Mouse (Mus musculus) natural killer cell, adult 2 months (primary cell): Measurements from ENCODE around the gene Mbd4.

Experiments used
- DNase-seq, 2 experiments: peaks; one replicate each; pipeline ENCODE4 v3.0.0; 2022; ENCODE audit warnings: low spot score in 2 of 2

Mbd4 gene

DNA sequence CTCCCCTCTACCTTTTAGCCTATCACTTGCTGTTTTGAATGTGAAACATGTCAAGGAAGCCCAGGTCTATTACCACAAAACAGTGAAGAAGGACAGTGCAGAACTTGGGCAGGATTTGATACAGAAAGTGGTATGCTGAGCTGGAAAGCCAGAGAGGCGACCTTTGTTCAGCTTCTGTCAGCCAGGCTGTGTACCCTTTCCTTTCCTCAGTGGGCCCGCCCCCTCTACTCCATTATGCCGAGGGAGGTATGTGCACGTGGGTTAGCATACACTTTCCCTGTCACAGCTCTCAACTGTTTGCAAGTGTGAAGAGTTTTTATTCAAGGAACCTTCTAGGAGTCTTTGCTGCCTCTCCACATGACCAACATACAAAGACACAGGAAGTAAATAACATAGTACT lies 6.1 kb upstream of the Mbd4 start:
- DNase-seq, result no peak

DNA sequence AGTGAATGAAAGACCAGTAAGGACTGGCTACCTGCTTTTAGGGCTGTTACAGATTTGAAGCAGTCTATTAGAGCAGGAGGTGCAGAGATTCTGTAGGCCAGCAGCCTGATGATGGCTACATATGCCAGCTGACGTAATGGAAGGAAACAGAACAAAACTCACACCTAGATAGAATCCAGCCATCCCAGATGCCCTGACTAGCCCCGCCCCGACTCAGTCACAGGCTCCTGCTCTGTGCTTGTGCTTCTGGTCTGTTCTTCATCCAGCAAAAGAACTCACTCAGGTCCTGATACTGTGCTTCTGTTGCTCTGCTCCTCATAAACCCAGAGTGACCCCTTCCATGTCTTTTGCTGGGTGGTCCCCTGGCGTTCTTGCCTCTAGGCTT lies 3.2 kb upstream of the Mbd4 start:
- no peak for DNase-seq

- DNase-seq, result no peak
These were observed 2.7 kb upstream of the Mbd4 start for GRCm38 (mm10) chr6:115855733-115856360.

DNA sequence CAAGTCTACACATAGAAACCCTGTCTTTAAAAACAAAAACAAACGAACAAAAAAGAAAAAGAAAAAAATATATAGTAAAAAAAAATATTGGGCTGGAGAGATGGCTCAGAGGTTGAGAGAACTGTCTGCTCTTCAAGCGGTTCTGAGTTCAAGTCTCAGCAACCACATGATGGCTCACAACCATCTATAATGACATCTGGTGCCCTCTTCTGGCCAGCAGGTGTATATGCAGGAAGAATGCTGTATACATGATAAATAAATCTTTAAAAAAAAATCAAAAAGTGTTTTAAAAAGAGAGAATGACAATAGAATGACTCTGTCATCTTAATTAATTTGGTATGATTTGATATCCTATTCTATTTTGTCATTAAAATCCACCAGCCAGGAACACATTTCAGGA lies 1.3 kb upstream of the Mbd4 start:
- DNase-seq, result peak; percentile 3 to 23

DNA sequence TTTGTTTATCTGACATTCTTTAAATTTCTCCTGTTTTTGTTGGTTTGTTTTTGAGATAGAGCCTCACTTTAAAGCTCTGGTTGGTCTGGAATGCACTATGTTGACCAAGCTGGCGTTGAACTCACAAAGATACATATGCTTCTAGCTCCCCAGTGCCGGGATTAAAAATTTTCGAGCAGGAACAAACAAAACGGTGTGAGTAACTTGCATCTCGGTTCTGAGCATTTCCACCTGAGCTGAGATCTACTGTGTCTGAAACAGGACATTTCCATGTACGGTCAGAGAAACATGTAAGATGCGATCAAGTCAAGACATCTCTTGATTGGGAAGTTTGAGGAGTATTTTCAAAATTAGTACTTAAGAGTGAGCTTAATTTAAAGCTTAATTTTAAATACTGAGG lies 814 bp upstream of the Mbd4 start:
- no peak for DNase-seq

DNA sequence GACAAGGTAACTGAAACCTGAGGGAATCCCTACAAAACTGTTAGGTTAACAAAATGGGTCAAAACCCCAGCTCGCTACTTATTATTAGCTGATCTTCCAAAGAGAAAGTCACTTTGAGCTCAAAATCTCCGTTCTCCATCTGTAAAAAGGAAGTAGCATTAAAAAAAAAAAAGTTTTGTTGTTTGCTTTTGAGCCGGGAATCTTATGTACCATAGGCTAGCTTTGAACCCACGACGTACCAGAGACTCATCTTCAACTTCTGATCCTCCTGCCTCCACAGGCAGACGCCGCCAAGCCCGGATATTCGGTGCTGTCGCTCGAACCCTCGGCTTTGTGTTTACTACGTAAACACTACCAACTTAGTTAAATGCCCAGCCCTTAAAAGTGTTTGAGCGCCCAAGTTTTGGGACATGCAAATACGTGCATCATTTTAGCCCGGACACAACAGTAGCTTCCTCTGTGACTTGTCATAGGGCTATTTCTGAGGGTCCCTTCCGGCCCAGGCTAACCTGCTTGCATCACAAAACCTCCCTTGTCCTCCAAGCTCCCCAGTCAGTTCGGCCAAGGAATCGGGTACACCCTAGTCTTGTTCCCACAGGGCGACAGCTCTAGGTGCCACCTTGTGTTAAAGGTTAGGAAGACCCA lies 603 bp downstream of the Mbd4 start:
- peak in 1 of 2 experiments; percentile 34 for DNase-seq

GRCm38 (mm10) chr6:115848598-115849304 lies 4.4 kb downstream of the Mbd4 start:
- DNase-seq, result no peak

- peak; percentile 47 to 75 for DNase-seq
These were observed 6.3 kb downstream of the Mbd4 start for GRCm38 (mm10) chr6:115846640-115847411.

- no peak for DNase-seq
These were observed 8.2 kb downstream of the Mbd4 start for GRCm38 (mm10) chr6:115845006-115845405.

GRCm38 (mm10) chr6:115838745-115839144 lies 14.4 kb downstream of the Mbd4 start:
- no peak for DNase-seq

GRCm38 (mm10) chr6:115838161-115838597 lies 15.0 kb downstream of the Mbd4 start, which contains the start of gene Efcab12:
Gene Efcab12, minus strand, starts transcription at chr6:115838412.
- DNase-seq, result peak; percentile 26 to 35

DNA sequence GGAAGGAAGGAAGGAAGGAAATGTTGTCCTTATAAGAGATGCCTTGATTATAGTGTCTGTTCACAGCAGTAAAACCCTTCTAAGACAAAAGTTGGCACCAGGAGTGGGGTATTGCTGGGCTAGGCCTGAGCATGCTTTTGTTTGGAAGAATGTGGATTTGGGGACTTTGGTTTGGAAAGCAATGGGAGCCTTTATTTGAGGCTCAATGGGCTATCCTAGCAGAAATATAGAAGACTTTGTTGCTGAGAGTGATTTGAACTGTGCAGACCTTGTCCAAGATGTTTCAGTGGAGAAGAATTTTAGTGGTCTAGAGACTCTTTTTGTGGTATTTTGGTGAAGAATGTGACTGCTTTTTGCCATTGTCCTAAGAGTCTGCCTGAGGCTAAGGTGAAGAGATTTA lies 19.3 kb downstream of the Mbd4 start:
- no peak for DNase-seq

GRCm38 (mm10) chr6:115832152-115832850 lies 20.9 kb downstream of the Mbd4 start:
- no peak for DNase-seq

- no peak for DNase-seq
These were observed 22.2 kb downstream of the Mbd4 start for GRCm38 (mm10) chr6:115830779-115831601.

DNA sequence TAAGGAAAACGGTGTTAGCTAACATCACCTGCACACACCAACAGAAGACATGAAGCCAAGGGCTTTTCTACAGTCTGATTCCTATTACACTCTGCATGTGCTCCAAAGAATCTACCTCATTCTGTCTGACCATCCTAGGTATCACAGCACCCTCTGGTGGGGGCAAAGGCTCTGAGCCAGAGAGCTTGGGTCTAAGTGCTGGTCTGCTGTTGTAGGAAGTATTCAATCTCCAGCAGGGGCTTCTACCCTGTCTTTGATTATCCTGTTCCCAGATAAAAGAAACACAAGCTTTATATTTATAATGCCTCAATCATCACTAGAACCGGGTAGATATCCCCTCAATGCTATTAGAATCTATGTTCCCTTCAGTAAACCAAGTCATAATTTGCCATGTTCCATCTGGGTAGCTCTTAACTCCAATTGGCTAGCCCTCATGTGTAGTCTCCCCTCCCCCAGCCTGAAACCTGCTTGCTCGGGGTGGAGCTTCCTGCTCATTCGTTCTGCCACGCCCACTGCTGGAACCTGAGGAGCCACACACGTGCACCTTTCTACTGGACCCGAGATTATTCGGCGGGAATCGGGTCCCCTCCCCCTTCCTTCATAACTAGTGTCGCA lies 29.2 kb downstream of the Mbd4 start:
- DNase-seq, result peak; percentile 55 to 74

GRCm38 (mm10) chr6:115821216-115821993 lies 31.8 kb downstream of the Mbd4 start:
- no peak for DNase-seq

DNA sequence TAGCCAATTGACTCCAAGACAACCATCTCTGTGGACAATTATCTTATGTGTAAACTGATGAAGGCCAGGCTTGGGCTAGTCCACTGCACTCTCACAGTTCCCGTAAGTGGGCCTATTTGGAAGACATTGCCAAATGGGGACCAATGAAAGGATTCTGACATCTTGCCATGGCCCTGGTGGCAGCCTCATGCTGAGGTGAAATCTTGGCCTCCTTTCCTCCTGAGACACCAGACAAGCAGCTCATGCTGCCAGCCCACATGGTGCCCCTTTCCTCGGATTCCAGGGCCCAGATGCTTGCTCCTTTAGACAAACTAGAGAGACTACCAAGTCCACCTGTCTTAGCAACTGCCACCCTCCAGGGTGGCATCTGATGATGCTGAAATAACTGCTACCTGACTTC lies 35.0 kb downstream of the Mbd4 start:
- no peak for DNase-seq

DNA sequence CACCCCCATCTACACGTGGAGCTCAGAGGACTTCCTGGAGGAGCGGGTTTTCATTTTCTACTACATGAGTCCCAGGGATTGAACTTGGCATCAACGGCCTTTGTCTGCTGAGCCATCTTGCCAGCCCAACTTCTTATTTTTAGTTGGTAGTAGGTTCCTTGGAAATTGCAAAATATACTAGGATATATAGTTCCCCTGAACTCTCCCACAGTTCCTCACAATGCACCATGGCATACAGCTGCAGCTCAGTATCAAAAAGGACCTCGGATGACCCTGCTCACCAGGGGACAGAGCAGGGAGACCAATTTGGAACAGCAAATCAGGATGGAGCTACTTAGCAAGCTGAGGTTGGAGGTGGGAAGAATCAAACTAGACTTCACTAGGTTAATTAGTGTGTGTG lies 38.1 kb downstream of the Mbd4 start:
- DNase-seq, result no peak

GRCm38 (mm10) chr6:115814104-115814503 lies 39.1 kb downstream of the Mbd4 start:
- peak; percentile 20 to 23 for DNase-seq
